Mouse (Mus musculus) hindbrain, embryonic 12.5 days (tissue): ENCODE results near the gene Cmip. TPM values are rescaled to one million over a fixed set of nuclear protein-coding genes. Genes with fewer than 3 reads are reported as not detected.

Source experiments
- ATAC-seq: fragments of 200-750 bp; cut with Nextera tagmentation; 2 replicates; pipeline ENCODE4 v1.8.0; 2017; ENCODE audit warnings: moderate TSS enrichment; ENCODE audit not compliant: low FRiP score
- H3K27ac ChIP-seq: fragments of 300-500 bp; sonication (generic); 2 replicates; pipeline ENCODE4 v1.5.1; 2016; ENCODE audit warnings: mild to moderate bottlenecking
- H3K27me3 ChIP-seq: fragments of 300-500 bp; sonication (generic); 2 replicates; pipeline ENCODE4 v1.6.1; 2016; ENCODE audit warnings: mild to moderate bottlenecking
- H3K36me3 ChIP-seq: fragments of 300-500 bp; sonication (generic); 2 replicates; pipeline ENCODE4 v1.6.1; 2016; ENCODE audit warnings: mild to moderate bottlenecking
- H3K4me1 ChIP-seq: fragments of 300-500 bp; sonication (generic); 2 replicates; pipeline ENCODE4 v1.6.1; 2016
- H3K4me2 ChIP-seq: fragments of 300-500 bp; sonication (generic); replicated peaks from 2 replicates; pipeline ENCODE4 v1.6.1; 2016; ENCODE audit warnings: mild to moderate bottlenecking
- H3K4me3 ChIP-seq: fragments of 300-500 bp; sonication (generic); 2 replicates; pipeline ENCODE4 v1.5.1; 2016; ENCODE audit warnings: mild to moderate bottlenecking
- H3K9ac ChIP-seq: fragments of 300-500 bp; sonication (generic); 2 replicates; pipeline ENCODE4 v1.6.1; 2016; ENCODE audit warnings: mild to moderate bottlenecking, moderate library complexity
- H3K9me3 ChIP-seq: fragments of 300-500 bp; sonication (generic); replicated peaks from 2 replicates; pipeline ENCODE4 v1.6.1; 2016; ENCODE audit warnings: mild to moderate bottlenecking
- WGBS: fragments of 180-500 bp; shearing (Covaris S2); methylation state at CpG from one replicate; pipeline ENCODE4 v1.1.7; 2016; 5-methylcytosine and 5-hydroxymethylcytosine counted together
- polyA plus RNA-seq: library from polyadenylated mRNA; unstranded; fragments of >200 nt; fragmentation: Nextera tagmentation; extraction: Ambion mirVana; gene quantifications from 2 replicates; pipeline ENCODE4 v1.2.1, GENCODE M21; 2016

Gene Cmip
- polyA plus RNA-seq, 1 experiment from 2014 or later, result 64.6 TPM

GRCm38 (mm10) chr8:117334058-117334747 lies 77.3 kb downstream of the Cmip start:
- no peaks in the 10 kb centered on the region for H3K27me3 ChIP-seq
- H3K9ac ChIP-seq, result no peak overlapping the region
- no peaks in the 10 kb centered on the region for H3K36me3 ChIP-seq
- peak; percentile 31; the same call in 1 of the 2 replicates for ATAC-seq
- 63% methylated on average over 10 of the region's 10 CpGs for WGBS
- no peaks in the 10 kb centered on the region for H3K9me3 ChIP-seq
- H3K4me3 ChIP-seq, result no peak overlapping the region
- H3K4me1 ChIP-seq, result peaks cover 70% of the 10 kb centered on the region
- H3K27ac ChIP-seq, result peak overlapping the region; percentile 45
- no peak overlapping the region for H3K4me2 ChIP-seq

DNA sequence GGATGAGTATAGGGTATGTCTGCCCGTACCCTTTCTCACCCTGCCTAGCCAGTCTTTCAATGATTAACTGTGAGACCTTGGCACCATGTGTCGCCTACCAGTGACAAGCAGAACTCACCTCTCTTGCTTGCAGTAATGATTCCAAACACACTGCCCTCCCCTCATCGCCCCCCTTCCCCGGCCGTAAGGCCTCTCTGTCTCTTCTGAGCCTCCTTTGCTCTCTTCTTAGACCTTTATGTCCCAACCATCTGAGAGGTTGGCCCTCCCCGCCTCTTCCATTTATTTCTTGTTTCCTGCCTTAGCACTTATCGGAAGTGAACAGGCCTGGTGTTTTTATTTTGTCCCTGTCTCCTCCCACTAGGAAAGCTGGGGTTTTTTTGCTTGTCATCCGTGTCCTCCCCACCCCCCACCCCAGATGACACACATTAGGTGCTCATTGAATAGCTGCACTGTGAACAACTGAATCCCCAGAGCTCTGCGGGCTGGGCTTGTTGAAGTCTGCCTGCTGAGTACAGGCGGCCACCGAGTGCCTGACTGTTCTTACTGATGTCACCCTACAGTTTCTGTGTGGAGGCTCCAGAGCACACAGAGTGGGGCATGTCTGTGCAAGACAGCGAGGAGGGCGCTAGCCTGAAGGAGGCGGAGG lies 78.0 kb downstream of the Cmip start:
- 0 out of 2 replicates have a peak, but pooled peaks have one; percentile 2 for ATAC-seq
- 36% methylated on average over 14 of the region's 14 CpGs for WGBS
- peak overlapping the region; percentile 3; the same call in 1 of the 2 replicates for H3K9ac ChIP-seq
- H3K9me3 ChIP-seq, result no peaks in the 10 kb centered on the region
- no peak overlapping the region for H3K4me3 ChIP-seq
- no peaks in the 10 kb centered on the region for H3K27me3 ChIP-seq
- no peaks in the 10 kb centered on the region for H3K36me3 ChIP-seq
- H3K4me2 ChIP-seq, result no peak overlapping the region
- peak overlapping the region; percentile 37; the same call in 1 of the 2 replicates for H3K27ac ChIP-seq
- peaks cover 70% of the 10 kb centered on the region for H3K4me1 ChIP-seq

- no peaks in the 10 kb centered on the region for H3K36me3 ChIP-seq
- H3K9me3 ChIP-seq, result no peaks in the 10 kb centered on the region
- H3K4me2 ChIP-seq, result no peak overlapping the region
- 53% methylated on average over 8 of the region's 8 CpGs for WGBS
- H3K4me1 ChIP-seq, result peaks cover 74% of the 10 kb centered on the region
- H3K4me3 ChIP-seq, result no peak overlapping the region
- peak overlapping the region; percentile 3; the same call in 1 of the 2 replicates for H3K9ac ChIP-seq
- H3K27me3 ChIP-seq, result no peaks in the 10 kb centered on the region
- no peak for ATAC-seq
- peak overlapping the region; percentile 37; the same call in 1 of the 2 replicates for H3K27ac ChIP-seq
Observed at GRCm38 (mm10) chr8:117335423-117335822, 78.6 kb downstream of the Cmip start.

DNA sequence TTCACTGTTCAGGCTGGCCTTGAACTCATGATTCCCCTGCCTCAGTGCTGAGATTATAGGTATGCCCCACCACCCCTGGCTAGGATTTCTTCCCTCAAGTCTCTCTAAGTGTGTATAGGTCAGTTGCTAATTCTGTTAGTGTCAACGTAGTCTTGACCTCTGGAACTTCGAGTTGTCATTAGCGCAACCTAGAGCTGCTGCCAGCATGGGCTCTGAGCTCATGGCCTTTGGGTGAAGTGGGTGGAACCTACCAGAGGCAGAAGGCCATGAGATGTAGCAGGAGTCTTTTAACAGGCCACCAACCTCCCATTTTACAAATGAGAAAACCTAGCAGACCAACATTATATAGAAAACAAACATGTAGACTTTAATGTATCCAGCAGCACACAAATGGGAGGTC lies 80.3 kb downstream of the Cmip start:
- H3K4me3 ChIP-seq, result no peak overlapping the region
- no peaks in the 10 kb centered on the region for H3K9me3 ChIP-seq
- peaks cover 72% of the 10 kb centered on the region for H3K4me1 ChIP-seq
- H3K36me3 ChIP-seq, result no peaks in the 10 kb centered on the region
- no peak for ATAC-seq
- H3K9ac ChIP-seq, result no peak overlapping the region
- H3K4me2 ChIP-seq, result no peak overlapping the region
- H3K27ac ChIP-seq, result no peak overlapping the region
- H3K27me3 ChIP-seq, result no peaks in the 10 kb centered on the region
- 78% methylated on average over 3 of the region's 3 CpGs for WGBS

DNA sequence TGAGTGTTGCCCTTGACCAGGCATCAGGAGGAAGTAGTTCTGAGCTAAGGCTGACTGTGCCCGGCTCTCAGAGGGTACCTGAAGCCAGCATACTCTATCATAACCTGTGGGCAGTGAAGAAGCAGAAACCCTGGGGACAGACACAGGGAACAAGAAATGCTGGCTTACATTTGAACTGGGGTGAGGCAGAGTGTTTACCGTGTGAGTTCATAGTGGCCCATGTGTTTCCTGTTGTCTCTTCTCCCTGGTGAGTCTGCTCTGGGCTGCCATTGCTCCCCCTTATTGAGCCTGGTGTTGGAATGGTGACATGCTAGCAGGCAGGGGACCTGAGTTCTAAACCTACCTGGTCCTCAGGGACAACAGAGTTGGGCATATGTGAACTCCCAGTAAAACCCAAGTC lies 81.8 kb downstream of the Cmip start:
- ATAC-seq, result no peak
- Histone ChIP-seq H3K36me3 (no peaks in the 10 kb centered on the region), H3K9ac (no peak overlapping the region), H3K9me3 (no peaks in the 10 kb centered on the region), H3K4me2 (no peak overlapping the region), H3K4me1 (peaks cover 62% of the 10 kb centered on the region), H3K27me3 (no peaks in the 10 kb centered on the region), H3K27ac (no peak overlapping the region), H3K4me3 (no peak overlapping the region)
- 78% methylated on average over 2 of the region's 2 CpGs for WGBS

- Histone ChIP-seq H3K9ac (no peak overlapping the region), H3K4me1 (peaks cover 55% of the 10 kb centered on the region), H3K9me3 (no peaks in the 10 kb centered on the region), H3K27ac (0 out of 2 replicates have a peak overlapping the region, but pooled peaks have one; percentile 12), H3K27me3 (no peaks in the 10 kb centered on the region), H3K36me3 (no peaks in the 10 kb centered on the region), H3K4me2 (no peak overlapping the region), H3K4me3 (no peak overlapping the region)
- no peak for ATAC-seq
- 50% methylated on average over 19 of the region's 19 CpGs for WGBS
Observed at GRCm38 (mm10) chr8:117339296-117339957, 82.6 kb downstream of the Cmip start.

GRCm38 (mm10) chr8:117339958-117340651 lies 83.2 kb downstream of the Cmip start:
- no peak for ATAC-seq
- no peaks in the 10 kb centered on the region for H3K36me3 ChIP-seq
- no peaks in the 10 kb centered on the region for H3K9me3 ChIP-seq
- no peak overlapping the region for H3K4me2 ChIP-seq
- no peak overlapping the region for H3K4me3 ChIP-seq
- 48% methylated on average over 9 of the region's 12 CpGs for WGBS
- H3K27ac ChIP-seq, result 0 out of 2 replicates have a peak overlapping the region, but pooled peaks have one; percentile 12
- no peaks in the 10 kb centered on the region for H3K27me3 ChIP-seq
- H3K9ac ChIP-seq, result no peak overlapping the region
- peaks cover 48% of the 10 kb centered on the region for H3K4me1 ChIP-seq

- H3K9me3 ChIP-seq, result no peaks in the 10 kb centered on the region
- no peak overlapping the region for H3K4me2 ChIP-seq
- H3K4me1 ChIP-seq, result peaks cover 43% of the 10 kb centered on the region
- no peaks in the 10 kb centered on the region for H3K27me3 ChIP-seq
- H3K4me3 ChIP-seq, result no peak overlapping the region
- ATAC-seq, result no peak
- no peaks in the 10 kb centered on the region for H3K36me3 ChIP-seq
- H3K27ac ChIP-seq, result no peak overlapping the region
- WGBS, result 94% methylated on average over 12 of the region's 12 CpGs
- no peak overlapping the region for H3K9ac ChIP-seq
Observed at GRCm38 (mm10) chr8:117340800-117341199, 83.9 kb downstream of the Cmip start.

- no peak overlapping the region for H3K9ac ChIP-seq
- no peak overlapping the region for H3K27ac ChIP-seq
- 82% methylated on average over 8 of the region's 8 CpGs for WGBS
- no peaks in the 10 kb centered on the region for H3K36me3 ChIP-seq
- no peak overlapping the region for H3K4me3 ChIP-seq
- no peaks in the 10 kb centered on the region for H3K27me3 ChIP-seq
- no peak for ATAC-seq
- no peak overlapping the region for H3K4me2 ChIP-seq
- H3K9me3 ChIP-seq, result no peaks in the 10 kb centered on the region
- H3K4me1 ChIP-seq, result peaks cover 39% of the 10 kb centered on the region
Observed at GRCm38 (mm10) chr8:117342735-117343385, 86.0 kb downstream of the Cmip start.

GRCm38 (mm10) chr8:117343484-117343883 lies 86.6 kb downstream of the Cmip start:
- WGBS, result 87% methylated on average over 10 of the region's 10 CpGs
- Histone ChIP-seq H3K27me3 (no peaks in the 10 kb centered on the region), H3K9ac (no peak overlapping the region), H3K4me3 (no peak overlapping the region), H3K9me3 (no peaks in the 10 kb centered on the region), H3K4me2 (no peak overlapping the region), H3K4me1 (peaks cover 39% of the 10 kb centered on the region), H3K36me3 (no peaks in the 10 kb centered on the region), H3K27ac (no peak overlapping the region)
- ATAC-seq, result no peak

DNA sequence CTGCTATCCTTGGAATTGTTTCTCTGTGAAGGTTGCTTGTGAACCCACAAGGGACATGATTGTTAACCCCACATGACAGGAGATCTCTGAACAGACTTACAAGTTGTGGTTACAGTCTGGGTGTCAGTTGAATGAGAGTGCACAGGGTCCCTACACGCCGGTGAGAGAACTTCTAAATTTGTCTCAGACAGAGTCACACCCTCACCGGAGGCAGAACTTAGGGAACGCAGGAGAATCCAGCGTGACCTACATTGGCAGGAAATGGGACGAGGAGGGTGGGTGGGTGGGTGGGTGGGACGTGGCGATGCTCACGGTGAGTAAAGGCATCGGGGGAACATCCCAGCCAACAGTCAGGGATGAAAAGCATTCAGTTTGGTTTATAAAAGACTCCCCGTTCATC lies 88.0 kb downstream of the Cmip start:
- Histone ChIP-seq H3K27me3 (no peaks in the 10 kb centered on the region), H3K9ac (no peak overlapping the region), H3K4me1 (peaks cover 36% of the 10 kb centered on the region), H3K36me3 (no peaks in the 10 kb centered on the region), H3K4me2 (no peak overlapping the region), H3K27ac (no peak overlapping the region), H3K9me3 (no peaks in the 10 kb centered on the region), H3K4me3 (no peak overlapping the region)
- 85% methylated on average over 11 of the region's 11 CpGs for WGBS
- no peak for ATAC-seq
